Mouse (Mus musculus): ENCODE measurements around the gene Scrn1.

Scrn1 gene

DNA sequence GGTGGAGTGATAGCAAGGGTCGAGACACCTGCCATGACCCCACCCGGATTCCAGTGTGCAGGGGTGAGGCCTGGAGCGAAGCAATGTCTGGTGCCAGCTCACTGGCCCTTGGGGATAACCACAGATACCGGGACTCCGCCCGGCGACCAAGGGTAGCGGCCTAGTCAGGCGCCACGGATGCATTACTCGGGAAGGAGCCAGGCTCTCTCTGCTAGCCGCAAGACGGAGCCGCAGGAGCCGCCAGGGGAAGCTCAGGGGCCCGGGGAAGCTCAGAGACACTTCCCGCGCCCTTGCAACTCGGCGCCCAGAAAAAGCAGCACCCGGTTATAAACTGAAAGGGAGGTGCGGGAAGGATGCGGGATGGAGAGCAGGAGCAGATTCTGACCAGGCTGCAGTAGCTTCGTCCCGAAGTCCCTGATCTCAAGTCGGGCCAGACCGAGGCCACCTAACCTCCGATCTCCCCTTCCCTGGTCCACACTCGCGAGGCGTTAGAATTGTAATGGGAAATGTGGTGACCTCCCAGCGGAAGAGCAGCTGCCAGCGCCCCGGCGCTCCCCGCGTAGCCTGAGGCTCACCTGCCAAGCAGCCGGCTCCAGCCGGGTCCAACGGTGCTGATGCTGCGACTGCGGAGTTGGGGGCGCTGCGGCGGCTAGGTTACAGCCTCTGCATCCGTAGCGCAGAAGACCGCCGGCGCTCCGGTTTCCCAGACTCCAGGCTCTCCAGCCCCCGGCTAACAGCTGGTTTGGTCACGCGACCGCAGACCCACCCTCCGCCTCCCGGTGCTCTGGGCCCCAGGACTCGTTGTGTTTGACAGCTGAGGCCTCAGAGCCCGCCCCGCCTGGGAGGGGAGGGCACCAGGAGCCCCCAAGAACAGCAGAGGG, at the start of gene Scrn1:
Gene Scrn1 (minus strand): TSS at position 825 of the 881 bp plus-strand sequence.
- DNase-seq (ENCODE audit: low read depth in 1 of 2, low spot score in 2 of 2): no peak

DNA sequence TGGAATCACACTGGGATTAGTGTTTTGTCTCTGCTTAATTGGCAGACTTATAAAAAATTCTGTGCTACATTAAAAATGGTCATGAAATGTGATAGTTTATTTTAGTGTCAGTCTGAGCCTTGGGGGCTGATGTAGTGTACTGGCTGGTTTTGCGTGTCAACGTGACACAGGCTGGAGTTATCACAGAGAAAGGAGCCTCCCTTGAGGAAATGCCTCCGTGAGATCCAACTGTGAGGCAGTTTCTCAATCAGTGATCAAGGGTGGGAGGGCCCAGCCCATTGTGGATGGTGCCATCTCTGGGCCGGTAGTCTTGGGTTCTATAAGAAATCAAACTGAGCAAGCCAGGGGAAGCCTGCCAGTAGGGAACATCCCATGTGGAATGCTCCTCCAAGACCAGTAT, 40.0 kb upstream of the Scrn1 start:
- DNase-seq (ENCODE audit: low read depth in 1 of 2, low spot score in 2 of 2): no peak

GRCm38 (mm10) chr6:54604001-54604715, 37.9 kb upstream of the Scrn1 start:
- no peak for DNase-seq (ENCODE audit: low read depth in 1 of 2, low spot score in 2 of 2)

GRCm38 (mm10) chr6:54602891-54603290, 36.6 kb upstream of the Scrn1 start:
- no peak for DNase-seq (ENCODE audit: low read depth in 1 of 2, low spot score in 2 of 2)

- no peak for DNase-seq (ENCODE audit: low read depth in 1 of 2, low spot score in 2 of 2)
These were observed 34.5 kb upstream of the Scrn1 start for GRCm38 (mm10) chr6:54600681-54601347.

- DNase-seq (ENCODE audit: low read depth in 1 of 2, low spot score in 2 of 2): no peak
These were observed 31.4 kb upstream of the Scrn1 start for GRCm38 (mm10) chr6:54597711-54598110.

- no peak for DNase-seq (ENCODE audit: low read depth in 1 of 2, low spot score in 2 of 2)
These were observed 30.9 kb upstream of the Scrn1 start, which contains the start of gene Fkbp14 for GRCm38 (mm10) chr6:54597208-54597607. Gene Fkbp14, minus strand, starts transcription at chr6:54597308.

GRCm38 (mm10) chr6:54595330-54595878, 29.1 kb upstream of the Scrn1 start:
- DNase-seq (ENCODE audit: low read depth in 1 of 2, low spot score in 2 of 2): no peak

DNA sequence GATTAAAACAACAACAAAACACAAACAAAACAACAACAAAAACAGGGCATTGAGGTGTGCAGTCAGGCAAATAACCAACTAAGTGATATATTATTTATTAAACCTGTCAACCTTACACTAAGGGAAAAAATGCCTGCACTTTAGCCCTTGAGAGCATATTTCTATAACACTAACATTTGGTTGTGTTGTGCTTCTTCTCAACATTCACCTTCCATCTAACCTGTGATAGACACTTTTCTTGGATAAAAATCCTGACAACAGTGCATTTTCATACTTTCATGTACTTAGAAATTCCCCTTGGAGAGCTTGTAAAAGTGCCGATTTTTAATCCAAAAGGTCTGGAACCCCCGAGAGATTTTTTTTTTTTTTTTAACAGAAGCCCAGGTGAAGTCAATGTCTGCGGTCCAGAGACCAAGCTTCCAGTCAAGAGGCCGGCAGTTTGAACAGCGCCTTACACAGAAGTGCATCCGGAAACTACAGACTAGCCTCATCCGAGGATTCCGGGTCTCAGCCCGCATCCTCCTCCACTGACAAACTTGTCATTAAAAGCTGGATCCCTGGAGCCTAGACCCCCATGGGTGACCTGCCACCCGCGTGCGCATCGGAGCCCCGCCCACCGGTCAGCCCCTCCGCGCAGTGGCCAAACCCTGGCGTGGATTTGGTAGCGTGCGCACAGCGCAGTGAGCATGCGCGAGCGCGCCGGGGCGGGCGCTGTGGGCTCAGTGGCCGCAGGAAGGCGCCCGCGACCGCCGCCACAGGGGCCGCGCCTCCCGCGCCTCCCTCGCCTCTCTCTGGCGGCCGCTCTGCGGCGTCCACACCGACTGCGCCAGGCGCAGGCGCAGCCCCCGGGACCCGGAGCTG, 28.4 kb upstream of the Scrn1 start, which contains the start of gene Plekha8:
Gene Plekha8 (plus strand): TSS at position 643 of the 861 bp plus-strand sequence.
- DNase-seq (ENCODE audit: low read depth in 1 of 2, low spot score in 2 of 2): peak; percentile 26 to 70

GRCm38 (mm10) chr6:54593766-54594468, 27.6 kb upstream of the Scrn1 start:
- no peak for DNase-seq (ENCODE audit: low read depth in 1 of 2, low spot score in 2 of 2)

- peak; percentile 24 to 66 for DNase-seq (ENCODE audit: low read depth in 1 of 2, low spot score in 2 of 2)
These were observed 26.7 kb upstream of the Scrn1 start for GRCm38 (mm10) chr6:54592938-54593535.

GRCm38 (mm10) chr6:54591778-54592177, 25.5 kb upstream of the Scrn1 start:
- DNase-seq (ENCODE audit: low read depth in 1 of 2, low spot score in 2 of 2): no peak

- no peak for DNase-seq (ENCODE audit: low read depth in 1 of 2, low spot score in 2 of 2)
These were observed 24.4 kb upstream of the Scrn1 start for GRCm38 (mm10) chr6:54590691-54591090.

DNA sequence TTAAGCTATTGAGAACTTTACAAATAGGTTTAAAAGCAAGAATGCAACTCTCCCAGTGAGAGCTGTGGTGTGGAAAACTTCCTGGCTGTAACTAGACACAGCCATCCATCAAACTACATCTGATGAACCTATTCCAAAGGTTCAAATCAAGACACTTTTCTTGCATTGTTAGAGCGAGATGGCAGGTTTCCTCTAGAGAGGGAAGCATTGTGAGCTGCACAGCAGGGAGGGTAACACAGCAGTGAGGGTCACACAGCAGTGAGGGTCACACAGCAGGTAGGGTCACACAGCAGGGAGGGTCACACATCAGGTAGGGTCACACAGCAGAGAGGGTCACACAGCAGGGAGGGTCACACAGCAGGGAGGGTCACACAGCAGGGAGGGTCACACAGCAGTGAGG, 21.9 kb upstream of the Scrn1 start:
- DNase-seq (ENCODE audit: low read depth in 1 of 2, low spot score in 2 of 2): no peak

GRCm38 (mm10) chr6:54587683-54588082, 21.4 kb upstream of the Scrn1 start:
- no peak for DNase-seq (ENCODE audit: low read depth in 1 of 2, low spot score in 2 of 2)

- DNase-seq (ENCODE audit: low read depth in 1 of 2, low spot score in 2 of 2): no peak
These were observed 20.6 kb upstream of the Scrn1 start for GRCm38 (mm10) chr6:54586911-54587310.

DNA sequence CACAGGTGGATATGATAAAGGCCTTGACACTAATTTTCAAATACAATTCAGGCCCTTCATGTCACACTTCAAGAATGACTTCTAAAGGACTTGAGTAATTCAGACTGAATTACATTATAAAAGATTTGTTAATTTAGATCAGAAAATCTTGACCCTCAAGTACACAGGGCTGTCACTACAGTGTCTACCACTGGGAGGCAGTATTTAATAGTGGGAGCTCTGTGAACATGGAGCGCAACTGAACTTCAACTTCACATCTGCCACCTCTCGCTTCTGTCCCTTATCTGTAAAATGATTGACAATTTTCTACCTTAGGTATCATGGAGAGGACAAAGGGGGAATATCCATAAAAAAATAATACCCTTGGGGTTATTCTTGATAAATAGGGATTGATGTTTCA, 19.9 kb upstream of the Scrn1 start:
- no peak for DNase-seq (ENCODE audit: low read depth in 1 of 2, low spot score in 2 of 2)

GRCm38 (mm10) chr6:54573218-54573955, 7.1 kb upstream of the Scrn1 start:
- no peak for DNase-seq (ENCODE audit: low read depth in 1 of 2, low spot score in 2 of 2)

- DNase-seq (ENCODE audit: low read depth in 1 of 2, low spot score in 2 of 2): no peak
These were observed 3.5 kb upstream of the Scrn1 start for GRCm38 (mm10) chr6:54569776-54570175.
